Mouse (Mus musculus) hindbrain, embryonic 13.5 days (tissue): ENCODE measurements at regions not wholly inside any gene's neighbourhood (a gene's known extent, or its start where the extent isn't known, plus 50 kb on each side); places are given as distances from the start of the nearest gene placed in this dataset.
A peak's percentile ranks its signal among the peaks of the same experiment; 100 is the strongest.

Experiments
- ATAC-seq: fragments of 200-750 bp; cut with Nextera tagmentation; 2 replicates; pipeline ENCODE4 v1.8.0; 2017; ENCODE audit warnings: moderate TSS enrichment; ENCODE audit not compliant: low FRiP score
- H3K27ac ChIP-seq: fragments of 300-500 bp; sonication (generic); 2 replicates; pipeline ENCODE4 v1.5.1; 2015; ENCODE audit warnings: inconsistent platforms, mild to moderate bottlenecking, moderate library complexity
- H3K27me3 ChIP-seq: fragments of 300-500 bp; sonication (generic); 2 replicates; pipeline ENCODE4 v1.6.1; 2015; ENCODE audit warnings: mild to moderate bottlenecking, inconsistent platforms
- H3K36me3 ChIP-seq: fragments of 300-500 bp; sonication (generic); 2 replicates; pipeline ENCODE4 v1.6.1; 2015; ENCODE audit warnings: mild to moderate bottlenecking, inconsistent platforms
- H3K4me1 ChIP-seq: fragments of 300-500 bp; sonication (generic); replicated peaks from 2 replicates; pipeline ENCODE4 v1.6.1; 2015; ENCODE audit warnings: inconsistent platforms
- H3K4me2 ChIP-seq: fragments of 300-500 bp; sonication (generic); 2 replicates; pipeline ENCODE4 v1.6.1; 2015; ENCODE audit warnings: inconsistent platforms, mild to moderate bottlenecking, moderate library complexity
- H3K4me3 ChIP-seq: fragments of 300-500 bp; sonication (generic); 2 replicates; pipeline ENCODE4 v1.5.1; 2015; ENCODE audit warnings: mild to moderate bottlenecking, inconsistent platforms
- H3K9ac ChIP-seq: fragments of 300-500 bp; sonication (generic); 2 replicates; pipeline ENCODE4 v1.6.1; 2015; ENCODE audit warnings: mild to moderate bottlenecking, inconsistent platforms
- H3K9me3 ChIP-seq: fragments of 300-500 bp; sonication (generic); 2 replicates; pipeline ENCODE4 v1.6.1; 2016; ENCODE audit warnings: inconsistent platforms
- WGBS: fragments of 180-500 bp; shearing (Covaris S2); methylation state at CpG from one replicate; pipeline ENCODE4 v1.1.7; 2015; 5-methylcytosine and 5-hydroxymethylcytosine counted together

DNA sequence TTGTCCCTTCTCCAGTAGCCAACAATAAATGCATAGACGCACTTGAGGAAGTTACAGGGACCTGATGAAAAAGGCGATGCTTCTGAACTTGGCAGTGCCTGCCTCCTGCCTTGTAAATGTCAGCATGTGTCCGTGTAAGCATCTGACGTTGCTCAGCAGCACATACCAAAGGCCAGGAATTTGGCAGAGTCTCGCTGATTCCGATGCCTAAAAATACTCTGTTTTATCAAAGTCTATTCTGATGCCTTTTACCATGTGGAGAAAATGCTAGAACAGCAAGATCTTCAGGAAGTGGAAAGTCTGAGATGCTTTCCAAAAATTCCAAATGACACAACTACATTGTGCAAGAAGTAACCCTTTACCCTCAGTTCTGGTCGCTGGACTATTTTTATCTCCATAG is 92.5 kb upstream of the N6amt1 start:
- ATAC-seq, result peak; percentile 64; the same call in 1 of the 2 replicates
- WGBS, result 60% methylated on average over 7 of the region's 7 CpGs
- Histone ChIP-seq H3K4me3 (no peak overlapping the region), H3K4me2 (no peak overlapping the region), H3K27me3 (no peaks in the 10 kb centered on the region), H3K9me3 (no peaks in the 10 kb centered on the region), H3K27ac (no peak overlapping the region), H3K4me1 (0 out of 2 replicates have a peak, but pooled peaks cover 4% of the 10 kb centered on the region), H3K36me3 (no peaks in the 10 kb centered on the region), H3K9ac (no peak overlapping the region)

DNA sequence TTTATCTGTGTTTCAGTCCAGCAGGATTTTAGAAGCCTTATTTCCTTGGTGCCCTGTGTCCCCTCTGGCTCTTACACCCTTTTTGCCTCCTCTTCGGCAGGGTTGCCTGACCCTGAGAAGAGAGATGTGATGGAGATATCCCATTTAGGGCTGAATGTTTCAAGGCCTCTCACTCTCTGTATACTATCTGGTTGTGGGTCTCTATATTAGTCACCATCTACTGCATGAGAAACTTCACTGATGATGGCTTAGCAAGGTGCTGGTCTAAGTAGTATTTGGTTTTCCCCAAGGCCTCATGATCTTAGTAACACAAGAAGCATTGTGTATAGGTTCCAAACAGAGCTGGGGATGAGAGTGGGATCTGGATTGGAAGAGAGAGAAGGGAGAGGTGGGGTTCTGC is 99.2 kb upstream of the N6amt1 start:
- no peak overlapping the region for H3K4me3 ChIP-seq
- no peaks in the 10 kb centered on the region for H3K36me3 ChIP-seq
- H3K4me1 ChIP-seq, result no peaks in the 10 kb centered on the region
- H3K27me3 ChIP-seq, result no peaks in the 10 kb centered on the region
- no peak overlapping the region for H3K27ac ChIP-seq
- no peak for ATAC-seq
- no peak overlapping the region for H3K4me2 ChIP-seq
- no peaks in the 10 kb centered on the region for H3K9me3 ChIP-seq
- WGBS, result 86% methylated on average over 1 of the region's 1 CpGs
- H3K9ac ChIP-seq, result no peak overlapping the region

DNA sequence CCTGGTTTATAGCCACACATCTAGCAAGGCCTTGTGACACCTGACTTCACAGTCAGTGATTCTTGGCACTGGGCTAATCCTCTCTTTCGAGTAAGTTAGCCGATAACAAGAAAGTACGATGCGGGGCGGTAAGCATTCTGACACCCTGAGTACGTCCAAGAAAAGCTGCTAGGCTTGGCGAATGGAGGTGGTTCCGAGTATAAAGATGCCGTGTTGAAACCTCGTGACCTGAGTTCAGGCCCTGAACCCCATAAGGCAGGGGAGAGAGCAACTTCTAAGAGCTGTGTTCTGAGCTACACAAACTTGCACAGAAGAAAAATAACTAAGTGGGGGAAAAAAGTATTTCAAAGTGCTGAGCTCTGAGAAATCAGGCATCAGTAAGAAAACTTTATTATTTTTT is 103.5 kb upstream of the N6amt1 start:
- H3K4me1 ChIP-seq, result no peaks in the 10 kb centered on the region
- H3K4me3 ChIP-seq, result no peak overlapping the region
- H3K27ac ChIP-seq, result no peak overlapping the region
- H3K9ac ChIP-seq, result no peak overlapping the region
- H3K4me2 ChIP-seq, result no peak overlapping the region
- no peaks in the 10 kb centered on the region for H3K27me3 ChIP-seq
- 90% methylated on average over 10 of the region's 10 CpGs for WGBS
- H3K9me3 ChIP-seq, result no peaks in the 10 kb centered on the region
- no peaks in the 10 kb centered on the region for H3K36me3 ChIP-seq
- no peak for ATAC-seq

DNA sequence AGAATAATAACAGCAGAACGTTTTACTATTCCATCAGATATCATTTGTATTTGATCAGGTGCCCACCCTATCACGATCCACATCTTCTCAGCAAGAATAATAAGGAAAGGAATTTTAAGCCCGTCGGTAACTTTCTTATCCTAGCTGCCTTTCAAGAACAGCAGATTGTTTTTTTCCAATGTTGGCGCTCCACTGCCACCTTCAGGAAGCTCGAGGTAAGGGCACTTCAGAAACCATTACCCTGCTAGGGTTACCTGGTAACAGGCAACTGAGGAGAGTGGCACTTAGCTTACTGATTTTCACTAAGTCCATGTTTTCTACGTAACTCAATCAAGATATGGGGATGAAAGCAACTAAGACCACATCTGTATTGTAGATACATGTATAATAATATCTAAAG is 104.1 kb upstream of the N6amt1 start:
- no peak for ATAC-seq
- no peak overlapping the region for H3K9ac ChIP-seq
- 34% methylated on average over 7 of the region's 7 CpGs for WGBS

DNA sequence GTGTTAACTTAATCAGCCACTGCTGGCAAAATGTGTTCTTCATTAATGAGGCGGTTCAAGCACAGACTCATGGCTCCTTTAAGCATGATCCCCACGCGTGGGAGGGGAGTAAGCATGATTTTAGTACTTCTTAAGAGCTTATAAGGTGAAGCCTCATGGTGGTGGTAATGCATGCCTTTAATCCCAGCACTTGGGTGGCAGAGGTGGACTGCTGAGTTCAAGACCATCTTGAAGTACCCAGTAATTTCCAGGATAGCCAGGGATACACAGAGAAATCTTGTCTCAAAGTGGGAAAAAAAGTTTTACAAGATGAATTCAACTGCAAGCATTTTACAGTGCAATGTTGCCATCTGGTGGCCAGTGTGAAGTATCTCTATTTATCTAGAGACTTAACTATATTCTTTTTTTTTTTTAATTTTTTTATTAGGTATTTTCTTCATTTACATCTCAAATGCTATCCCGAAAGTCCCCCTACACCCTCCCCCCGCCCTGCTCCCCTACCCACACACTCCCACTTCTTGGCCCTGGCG is 105.4 kb upstream of the N6amt1 start:
- Histone ChIP-seq H3K4me1 (no peaks in the 10 kb centered on the region), H3K27ac (no peak overlapping the region), H3K27me3 (no peaks in the 10 kb centered on the region), H3K4me3 (no peak overlapping the region), H3K4me2 (no peak overlapping the region), H3K9ac (no peak overlapping the region), H3K36me3 (no peaks in the 10 kb centered on the region), H3K9me3 (no peaks in the 10 kb centered on the region)
- 53% methylated on average over 6 of the region's 6 CpGs for WGBS
- no peak for ATAC-seq

More for the DNA sequence above, 104.1 kb upstream of the N6amt1 start:
- Histone ChIP-seq H3K4me3 (no peak overlapping the region), H3K27ac (no peak overlapping the region), H3K4me1 (no peaks in the 10 kb centered on the region), H3K27me3 (no peaks in the 10 kb centered on the region), H3K36me3 (no peaks in the 10 kb centered on the region), H3K4me2 (no peak overlapping the region), H3K9me3 (no peaks in the 10 kb centered on the region)

DNA sequence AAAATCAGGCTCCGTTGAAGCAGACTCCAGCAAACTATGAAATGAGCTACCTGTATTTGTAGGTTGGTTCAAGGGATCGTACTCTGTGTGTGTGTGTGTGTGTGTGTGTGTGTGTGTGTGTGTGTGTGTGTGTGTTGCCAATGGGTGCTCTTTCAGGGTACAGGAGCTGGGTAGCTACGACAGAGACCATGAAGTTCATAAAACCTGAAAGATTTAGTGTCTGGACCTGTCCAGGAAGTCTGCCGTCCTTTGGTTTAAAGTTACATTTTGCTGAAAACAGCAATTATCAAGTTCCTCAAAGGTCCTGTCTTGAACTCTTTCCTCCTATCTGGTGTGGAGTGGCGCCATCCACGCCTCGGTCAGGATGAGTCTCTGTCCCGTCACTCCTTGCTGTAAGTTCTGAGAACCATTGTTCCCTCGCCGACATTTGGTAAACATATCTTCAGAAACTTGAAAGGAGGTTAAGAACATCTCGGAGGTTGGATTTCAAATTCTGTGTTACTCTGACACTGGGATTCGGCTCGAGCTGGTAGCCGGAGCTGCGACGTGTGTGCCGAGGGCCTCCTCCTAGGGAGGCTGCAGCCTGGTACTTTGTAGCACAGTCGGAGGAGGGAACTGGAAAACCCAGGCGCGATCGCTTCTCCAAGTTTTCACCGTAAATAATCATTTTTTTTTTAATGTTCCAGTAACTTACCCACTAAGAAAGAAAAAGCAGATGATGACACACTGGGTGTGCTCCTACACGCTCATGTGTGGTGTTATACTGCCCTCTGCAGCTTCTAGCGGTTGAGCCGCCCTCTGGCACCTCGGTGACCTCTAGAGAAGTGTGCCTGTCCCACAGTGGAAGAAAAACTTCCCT is 107.8 kb upstream of the N6amt1 start:
- H3K36me3 ChIP-seq, result no peaks in the 10 kb centered on the region
- H3K27ac ChIP-seq, result no peak overlapping the region
- WGBS, result 59% methylated on average over 26 of the region's 26 CpGs
- no peak overlapping the region for H3K4me3 ChIP-seq
- no peaks in the 10 kb centered on the region for H3K9me3 ChIP-seq
- H3K4me1 ChIP-seq, result no peaks in the 10 kb centered on the region
- H3K27me3 ChIP-seq, result no peaks in the 10 kb centered on the region
- H3K9ac ChIP-seq, result no peak overlapping the region
- ATAC-seq, result no peak
- no peak overlapping the region for H3K4me2 ChIP-seq

DNA sequence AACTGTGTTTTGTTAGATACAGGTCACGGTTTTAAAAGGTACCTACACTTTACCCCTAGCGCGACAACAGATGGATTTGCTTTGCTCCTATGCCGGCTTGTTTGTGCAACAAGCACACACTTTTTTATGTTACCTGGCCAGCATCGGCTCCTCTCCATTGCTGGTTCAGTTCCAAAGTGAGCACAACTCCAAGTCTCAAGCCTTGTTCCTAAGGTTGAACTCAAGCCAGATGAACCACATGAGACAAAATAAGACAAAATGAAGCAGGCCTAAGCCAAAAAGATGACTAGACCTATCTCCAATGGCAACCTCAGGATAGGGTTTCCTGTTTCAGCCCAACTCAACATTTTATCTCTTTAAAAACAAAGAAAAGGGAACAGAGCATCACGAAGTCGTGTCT is 108.5 kb upstream of the N6amt1 start:
- no peaks in the 10 kb centered on the region for H3K36me3 ChIP-seq
- H3K4me3 ChIP-seq, result no peak overlapping the region
- no peak for ATAC-seq
- WGBS, result 95% methylated on average over 7 of the region's 7 CpGs
- no peak overlapping the region for H3K4me2 ChIP-seq
- H3K9ac ChIP-seq, result no peak overlapping the region
- H3K9me3 ChIP-seq, result no peaks in the 10 kb centered on the region
- no peaks in the 10 kb centered on the region for H3K27me3 ChIP-seq
- no peaks in the 10 kb centered on the region for H3K4me1 ChIP-seq
- H3K27ac ChIP-seq, result no peak overlapping the region

DNA sequence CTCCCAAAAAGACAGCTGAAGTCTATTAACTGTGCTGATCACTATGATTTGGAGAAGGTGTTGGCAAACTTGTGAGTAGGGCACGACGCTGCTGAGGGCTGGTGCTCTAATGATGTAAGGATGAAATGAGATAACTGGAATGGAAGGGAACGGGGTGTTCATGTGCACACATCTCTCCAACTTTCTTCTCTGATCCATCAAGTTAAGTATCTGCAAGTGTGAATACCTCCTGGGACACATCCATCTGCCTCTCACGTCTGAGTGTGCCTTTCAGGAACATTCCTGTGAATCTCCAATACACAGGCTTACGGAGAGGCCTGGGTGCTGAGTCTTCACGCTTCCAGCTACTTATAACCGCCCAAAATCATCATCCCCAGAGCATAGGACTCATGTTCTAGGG is 112.0 kb upstream of the N6amt1 start:
- ATAC-seq, result no peak
- no peaks in the 10 kb centered on the region for H3K36me3 ChIP-seq
- WGBS, result 89% methylated on average over 7 of the region's 7 CpGs

DNA sequence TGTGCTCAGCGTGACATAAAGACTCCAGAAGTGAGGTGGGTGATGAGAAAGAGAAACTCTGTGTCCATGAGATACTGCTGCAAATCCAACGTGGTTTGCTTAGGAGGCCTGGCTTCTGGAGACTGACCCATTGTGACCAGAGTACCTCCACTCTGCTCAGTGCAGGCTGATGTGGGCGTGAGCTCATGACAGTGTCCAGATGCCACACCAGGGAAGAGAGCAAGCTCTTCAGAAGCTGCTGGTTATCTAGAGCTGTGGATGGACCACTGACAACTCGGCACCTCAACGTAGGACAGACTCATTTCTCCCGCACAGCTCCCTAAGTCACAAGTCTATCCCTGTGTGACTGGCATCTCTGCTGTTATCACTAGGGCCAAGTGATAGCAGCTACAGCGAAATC is 114.9 kb upstream of the N6amt1 start:
- no peaks in the 10 kb centered on the region for H3K9me3 ChIP-seq
- H3K27me3 ChIP-seq, result no peaks in the 10 kb centered on the region
- no peak for ATAC-seq
- no peaks in the 10 kb centered on the region for H3K36me3 ChIP-seq
- 89% methylated on average over 7 of the region's 7 CpGs for WGBS
- H3K9ac ChIP-seq, result no peak overlapping the region
- H3K4me3 ChIP-seq, result no peak overlapping the region
- H3K4me1 ChIP-seq, result no peaks in the 10 kb centered on the region
- H3K27ac ChIP-seq, result no peak overlapping the region
- no peak overlapping the region for H3K4me2 ChIP-seq

More for the DNA sequence above, 112.0 kb upstream of the N6amt1 start:
- Histone ChIP-seq H3K9ac (no peak overlapping the region), H3K9me3 (no peaks in the 10 kb centered on the region), H3K4me2 (no peak overlapping the region), H3K27me3 (no peaks in the 10 kb centered on the region), H3K27ac (no peak overlapping the region), H3K4me1 (no peaks in the 10 kb centered on the region), H3K4me3 (no peak overlapping the region)

DNA sequence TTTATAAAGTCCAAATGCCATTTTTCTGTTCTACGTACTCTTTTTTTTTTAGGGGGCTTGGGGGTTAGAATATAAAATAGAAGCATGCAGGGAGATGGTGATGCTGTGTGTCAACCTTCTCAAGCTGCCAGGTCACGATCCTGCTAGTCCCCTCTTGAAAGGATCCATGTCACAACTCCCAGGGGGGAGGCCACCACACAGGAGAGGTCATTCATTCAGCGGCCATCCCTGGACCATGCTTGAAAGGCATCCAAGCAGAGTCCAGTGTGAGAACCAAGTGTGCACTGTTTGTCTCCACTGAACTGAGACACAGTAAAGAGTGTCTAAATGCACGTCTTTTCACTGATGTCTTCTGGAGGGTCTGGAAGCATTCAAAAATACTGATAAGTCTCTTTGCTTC is 119.8 kb upstream of the N6amt1 start:
- no peak for ATAC-seq
- WGBS, result 50% methylated on average over 4 of the region's 4 CpGs
- H3K27ac ChIP-seq, result no peak overlapping the region

DNA sequence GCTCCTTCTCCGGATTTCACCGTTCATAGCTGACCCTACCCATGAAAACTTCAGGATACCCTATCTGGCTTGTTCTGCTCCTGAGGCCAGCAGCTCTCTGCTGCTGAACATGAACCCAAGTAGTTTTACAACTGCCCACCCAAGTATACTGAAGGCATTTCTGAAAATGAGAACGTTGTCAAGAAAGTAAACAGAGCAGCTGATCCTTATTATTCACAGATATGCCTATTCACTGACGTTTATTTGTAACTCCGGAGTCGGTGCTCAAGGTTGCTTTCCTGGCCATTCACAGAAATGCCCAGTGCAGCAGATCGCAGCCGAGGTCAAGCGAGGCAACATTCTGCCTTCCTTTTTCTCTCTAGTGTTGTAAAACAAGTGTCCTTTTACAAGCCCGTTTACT is 128.4 kb upstream of the N6amt1 start:
- no peaks in the 10 kb centered on the region for H3K36me3 ChIP-seq

More for the DNA sequence above, 119.8 kb upstream of the N6amt1 start:
- no peaks in the 10 kb centered on the region for H3K27me3 ChIP-seq
- no peaks in the 10 kb centered on the region for H3K4me1 ChIP-seq
- no peaks in the 10 kb centered on the region for H3K36me3 ChIP-seq
- H3K9me3 ChIP-seq, result no peaks in the 10 kb centered on the region
- H3K9ac ChIP-seq, result no peak overlapping the region
- no peak overlapping the region for H3K4me2 ChIP-seq
- no peak overlapping the region for H3K4me3 ChIP-seq

DNA sequence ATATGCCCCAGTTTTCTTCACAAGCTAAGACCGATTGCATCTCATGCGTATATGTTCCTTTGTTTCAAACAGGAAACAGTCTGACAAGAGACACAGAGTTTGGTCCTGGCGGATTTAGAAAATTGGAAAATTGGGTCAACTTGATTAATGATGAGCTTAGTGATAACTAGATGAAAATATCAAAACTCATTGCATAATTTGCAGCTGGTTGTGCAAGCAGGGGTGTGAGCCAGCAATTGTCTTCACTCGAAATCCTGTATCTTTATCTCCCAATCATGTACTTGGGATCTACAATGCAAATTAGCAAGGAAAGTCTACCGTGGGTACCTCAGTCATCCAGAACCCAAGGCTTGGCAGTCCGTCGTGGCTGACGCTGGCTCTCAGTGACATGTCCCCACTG is 128.9 kb upstream of the N6amt1 start:
- no peak for ATAC-seq
- Histone ChIP-seq H3K4me2 (no peak overlapping the region), H3K27ac (no peak overlapping the region), H3K4me1 (no peaks in the 10 kb centered on the region), H3K9ac (no peak overlapping the region), H3K4me3 (no peak overlapping the region), H3K9me3 (no peaks in the 10 kb centered on the region), H3K27me3 (no peaks in the 10 kb centered on the region), H3K36me3 (no peaks in the 10 kb centered on the region)
- 88% methylated on average over 8 of the region's 8 CpGs for WGBS

More for the DNA sequence above, 128.4 kb upstream of the N6amt1 start:
- no peak overlapping the region for H3K4me2 ChIP-seq
- H3K9ac ChIP-seq, result no peak overlapping the region
- no peak for ATAC-seq
- no peaks in the 10 kb centered on the region for H3K9me3 ChIP-seq
- H3K4me1 ChIP-seq, result no peaks in the 10 kb centered on the region
- WGBS, result 91% methylated on average over 10 of the region's 10 CpGs
- H3K4me3 ChIP-seq, result no peak overlapping the region
- no peaks in the 10 kb centered on the region for H3K27me3 ChIP-seq
- no peak overlapping the region for H3K27ac ChIP-seq

DNA sequence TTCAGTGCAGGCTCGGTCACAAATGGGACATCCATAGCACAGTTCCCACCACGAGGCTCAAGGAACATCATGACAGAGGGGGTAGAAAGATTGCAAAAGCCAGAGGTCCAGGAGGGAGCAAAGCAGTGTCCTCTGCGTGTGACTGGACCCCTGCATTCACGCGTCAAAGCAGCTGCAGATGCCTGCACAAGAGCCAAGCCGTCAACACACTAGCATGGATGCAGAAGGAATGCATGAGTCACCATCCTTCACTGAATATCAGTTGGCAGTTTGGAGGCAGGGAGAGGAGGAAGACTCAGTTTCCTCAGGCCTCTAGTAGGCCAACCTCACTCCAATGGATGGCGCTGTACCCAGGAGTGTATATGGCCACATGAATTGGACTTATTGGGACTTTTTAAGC is 130.0 kb upstream of the N6amt1 start:
- H3K4me1 ChIP-seq, result no peaks in the 10 kb centered on the region
- WGBS, result 91% methylated on average over 7 of the region's 7 CpGs
- H3K4me3 ChIP-seq, result no peak overlapping the region
- no peak overlapping the region for H3K4me2 ChIP-seq
- H3K9ac ChIP-seq, result no peak overlapping the region
- no peaks in the 10 kb centered on the region for H3K9me3 ChIP-seq
- no peaks in the 10 kb centered on the region for H3K36me3 ChIP-seq
- H3K27me3 ChIP-seq, result no peaks in the 10 kb centered on the region
- ATAC-seq, result no peak
- no peak overlapping the region for H3K27ac ChIP-seq
